Mouse (Mus musculus): ENCODE results near the gene Wscd2. TPM values are rescaled to one million over a fixed set of nuclear protein-coding genes. Genes with fewer than 3 reads are reported as not detected.

Wscd2 gene
- polyA plus RNA-seq, 1 experiment from 2014 or later: 2.0 TPM

GRCm38 (mm10) chr5:113466536-113466935 lies 23.6 kb upstream of the Wscd2 start:
- H3K27me3 ChIP-seq (ENCODE audit: low read depth, poor library complexity, severe bottlenecking): peaks cover 24% of the 10 kb centered on the region
- H3K27ac ChIP-seq: peak overlapping the region; percentile 84; the same call in 1 of the 2 replicates
- WGBS: 75% methylated on average over 6 of the region's 6 CpGs
- H3K4me3 ChIP-seq: no peak overlapping the region
- DNase-seq (ENCODE audit: low spot score): no peak
- H3K9me3 ChIP-seq (replicated peaks): no peaks in the 10 kb centered on the region
- H3K4me1 ChIP-seq: peaks cover 55% of the 10 kb centered on the region
- no peaks in the 10 kb centered on the region for H3K36me3 ChIP-seq

GRCm38 (mm10) chr5:113467072-113467471 lies 23.1 kb upstream of the Wscd2 start:
- Histone ChIP-seq H3K27ac (peak overlapping the region; percentile 84), H3K9me3 (replicated peaks) (no peaks in the 10 kb centered on the region), H3K4me3 (no peak overlapping the region), H3K4me1 (peaks cover 50% of the 10 kb centered on the region), H3K27me3 (ENCODE audit: low read depth, poor library complexity, severe bottlenecking) (peaks cover 19% of the 10 kb centered on the region), H3K36me3 (no peaks in the 10 kb centered on the region)
- WGBS: 57% methylated on average over 4 of the region's 4 CpGs
- DNase-seq (ENCODE audit: low spot score): no peak

DNA sequence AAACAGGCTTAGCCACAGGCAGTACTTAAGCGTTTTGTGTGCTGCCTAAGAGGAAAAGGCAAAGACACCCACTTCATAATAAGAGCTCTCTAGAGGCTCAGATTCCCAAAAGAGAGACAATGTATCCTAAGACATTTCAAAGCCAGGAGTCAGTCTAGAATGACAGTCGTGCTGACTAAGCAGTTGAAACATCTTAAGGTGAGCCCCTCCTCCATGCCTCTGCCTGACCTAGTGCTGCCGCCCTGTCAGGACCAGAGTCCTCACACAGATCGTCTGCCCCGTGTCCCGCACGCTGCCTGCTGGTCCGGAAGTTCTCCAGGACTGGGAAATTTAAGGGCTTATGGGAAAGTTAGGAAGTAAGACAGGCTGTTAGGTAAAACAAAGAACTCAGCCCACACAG lies 22.4 kb upstream of the Wscd2 start:
- WGBS: 2% methylated on average over 8 of the region's 8 CpGs
- H3K27me3 ChIP-seq (ENCODE audit: low read depth, poor library complexity, severe bottlenecking): peaks cover 12% of the 10 kb centered on the region
- peak; percentile 52 for DNase-seq (ENCODE audit: low spot score)
- H3K36me3 ChIP-seq: no peaks in the 10 kb centered on the region
- peak overlapping the region; percentile 31 for H3K4me3 ChIP-seq
- H3K4me1 ChIP-seq: peaks cover 46% of the 10 kb centered on the region
- H3K9me3 ChIP-seq (replicated peaks): no peaks in the 10 kb centered on the region
- H3K27ac ChIP-seq: peak overlapping the region; percentile 84

- 72% methylated on average over 5 of the region's 5 CpGs for WGBS
- peaks cover 41% of the 10 kb centered on the region for H3K4me1 ChIP-seq
- no peaks in the 10 kb centered on the region for H3K9me3 ChIP-seq (replicated peaks)
- H3K27me3 ChIP-seq (ENCODE audit: low read depth, poor library complexity, severe bottlenecking): peaks cover 3% of the 10 kb centered on the region; the same call in 1 of the 2 replicates
- H3K4me3 ChIP-seq: peak overlapping the region; percentile 31; the same call in 1 of the 2 replicates
- DNase-seq (ENCODE audit: low spot score): no peak
- H3K27ac ChIP-seq: peak overlapping the region; percentile 84
- no peaks in the 10 kb centered on the region for H3K36me3 ChIP-seq
Measured at GRCm38 (mm10) chr5:113468625-113469024, 21.5 kb upstream of the Wscd2 start.

- H3K4me1 ChIP-seq: peaks cover 39% of the 10 kb centered on the region
- WGBS: 87% methylated on average over 5 of the region's 5 CpGs
- DNase-seq (ENCODE audit: low spot score): no peak
- no peaks in the 10 kb centered on the region for H3K27me3 ChIP-seq (ENCODE audit: low read depth, poor library complexity, severe bottlenecking)
- no peak overlapping the region; the same call in 1 of the 2 replicates for H3K27ac ChIP-seq
- no peak overlapping the region for H3K4me3 ChIP-seq
- no peaks in the 10 kb centered on the region for H3K36me3 ChIP-seq
- no peaks in the 10 kb centered on the region for H3K9me3 ChIP-seq (replicated peaks)
Measured at GRCm38 (mm10) chr5:113469231-113469630, 20.9 kb upstream of the Wscd2 start.

- Histone ChIP-seq H3K27me3 (ENCODE audit: low read depth, poor library complexity, severe bottlenecking) (no peaks in the 10 kb centered on the region), H3K4me1 (peaks cover 39% of the 10 kb centered on the region), H3K36me3 (no peaks in the 10 kb centered on the region), H3K27ac (no peak overlapping the region), H3K4me3 (no peak overlapping the region), H3K9me3 (replicated peaks) (no peaks in the 10 kb centered on the region)
- no peak for DNase-seq (ENCODE audit: low spot score)
- WGBS: 97% methylated on average over 5 of the region's 5 CpGs
Measured at GRCm38 (mm10) chr5:113469826-113470225, 20.3 kb upstream of the Wscd2 start.

GRCm38 (mm10) chr5:113471417-113471816 lies 18.7 kb upstream of the Wscd2 start:
- WGBS: 48% methylated on average over 4 of the region's 4 CpGs
- no peak overlapping the region for H3K4me3 ChIP-seq
- H3K27ac ChIP-seq: no peak overlapping the region
- no peaks in the 10 kb centered on the region for H3K27me3 ChIP-seq (ENCODE audit: low read depth, poor library complexity, severe bottlenecking)
- H3K36me3 ChIP-seq: no peaks in the 10 kb centered on the region
- peak; percentile 87 for DNase-seq (ENCODE audit: low spot score)
- no peaks in the 10 kb centered on the region for H3K9me3 ChIP-seq (replicated peaks)
- peaks cover 33% of the 10 kb centered on the region for H3K4me1 ChIP-seq

- WGBS: 67% methylated on average over 7 of the region's 7 CpGs
- H3K9me3 ChIP-seq (replicated peaks): no peaks in the 10 kb centered on the region
- no peaks in the 10 kb centered on the region for H3K27me3 ChIP-seq (ENCODE audit: low read depth, poor library complexity, severe bottlenecking)
- DNase-seq (ENCODE audit: low spot score): no peak
- H3K36me3 ChIP-seq: no peaks in the 10 kb centered on the region
- peaks cover 31% of the 10 kb centered on the region for H3K4me1 ChIP-seq
- no peak overlapping the region for H3K4me3 ChIP-seq
- H3K27ac ChIP-seq: 0 out of 2 replicates have a peak overlapping the region, but pooled peaks have one; percentile 12
Measured at GRCm38 (mm10) chr5:113472339-113472738, 17.8 kb upstream of the Wscd2 start.

DNA sequence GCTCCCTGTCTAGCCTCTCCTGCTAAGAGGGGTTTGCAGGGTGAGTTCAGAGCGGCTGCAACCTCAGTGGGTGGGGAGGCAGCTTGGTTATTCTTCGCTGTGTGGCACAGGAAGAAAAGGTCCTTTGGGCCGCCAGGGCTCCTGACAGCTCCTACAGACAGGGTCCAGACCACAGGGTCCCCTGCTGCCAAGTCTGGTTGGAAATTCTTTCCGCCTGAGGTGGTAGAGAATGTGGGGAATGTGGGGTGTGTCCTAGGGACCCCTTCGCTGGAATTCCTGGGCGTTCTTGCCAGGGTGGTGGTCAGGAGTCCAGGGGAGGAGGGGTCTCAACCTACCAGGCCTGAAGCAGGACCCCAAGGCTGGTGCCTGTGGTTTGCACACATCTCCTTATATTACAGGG lies 13.3 kb upstream of the Wscd2 start:
- DNase-seq (ENCODE audit: low spot score): no peak
- peaks cover 8% of the 10 kb centered on the region for H3K4me1 ChIP-seq

DNA sequence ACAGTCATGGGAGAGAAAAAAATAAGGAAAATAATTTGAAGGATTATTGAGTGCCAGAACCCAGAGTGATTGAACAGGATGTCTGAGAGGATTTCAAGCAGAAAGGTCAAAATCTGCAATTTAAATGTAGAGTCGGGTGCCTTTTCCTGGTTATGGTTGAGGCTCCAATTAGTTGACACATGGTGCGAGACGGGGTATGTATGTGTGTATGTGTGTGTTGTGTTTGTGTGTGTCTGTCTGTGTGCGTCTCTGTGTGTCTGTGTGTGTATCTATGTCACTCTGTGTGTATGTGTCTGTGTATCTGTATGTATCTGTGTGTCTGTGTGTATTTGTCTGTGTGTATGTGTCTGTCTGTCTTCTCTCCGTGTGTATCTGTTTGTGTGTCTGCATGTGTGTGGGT lies 11.1 kb upstream of the Wscd2 start:
- Histone ChIP-seq H3K27ac (no peak overlapping the region), H3K9me3 (replicated peaks) (no peaks in the 10 kb centered on the region), H3K36me3 (no peaks in the 10 kb centered on the region), H3K4me3 (no peak overlapping the region), H3K27me3 (ENCODE audit: low read depth, poor library complexity, severe bottlenecking) (no peaks in the 10 kb centered on the region), H3K4me1 (peaks cover 8% of the 10 kb centered on the region)
- 87% methylated on average over 5 of the region's 5 CpGs for WGBS
- no peak for DNase-seq (ENCODE audit: low spot score)

More for the DNA sequence above, 13.3 kb upstream of the Wscd2 start:
- no peaks in the 10 kb centered on the region for H3K9me3 ChIP-seq (replicated peaks)
- no peak overlapping the region for H3K4me3 ChIP-seq
- H3K36me3 ChIP-seq: no peaks in the 10 kb centered on the region
- 25% methylated on average over 6 of the region's 6 CpGs for WGBS
- no peaks in the 10 kb centered on the region for H3K27me3 ChIP-seq (ENCODE audit: low read depth, poor library complexity, severe bottlenecking)
- H3K27ac ChIP-seq: peak overlapping the region; percentile 25; the same call in 1 of the 2 replicates

DNA sequence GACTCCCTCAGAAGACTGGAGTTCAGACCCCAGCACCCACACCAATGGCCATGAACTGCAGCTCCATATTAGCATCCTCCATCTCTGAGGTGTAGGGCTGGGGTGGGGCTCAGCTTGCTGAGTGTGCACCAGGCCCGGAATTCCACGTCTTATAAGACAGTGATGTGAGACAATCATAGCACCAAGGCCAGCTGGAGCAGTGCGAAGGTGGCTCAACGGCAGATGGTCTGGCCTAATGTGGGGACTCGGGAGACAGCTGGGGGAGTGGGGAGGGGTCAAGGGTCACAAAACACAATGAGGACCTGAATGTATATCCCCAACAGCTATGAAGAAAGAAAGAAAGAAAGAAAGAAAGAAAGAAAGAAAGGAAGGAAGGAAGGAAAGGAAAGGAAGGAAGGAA lies 9.7 kb upstream of the Wscd2 start:
- Histone ChIP-seq H3K27me3 (ENCODE audit: low read depth, poor library complexity, severe bottlenecking) (no peaks in the 10 kb centered on the region), H3K4me1 (peaks cover 8% of the 10 kb centered on the region), H3K27ac (no peak overlapping the region), H3K4me3 (no peak overlapping the region), H3K36me3 (no peaks in the 10 kb centered on the region), H3K9me3 (replicated peaks) (no peaks in the 10 kb centered on the region)
- 73% methylated on average over 5 of the region's 5 CpGs for WGBS
- DNase-seq (ENCODE audit: low spot score): no peak

GRCm38 (mm10) chr5:113485584-113486162 lies 4.5 kb upstream of the Wscd2 start:
- Histone ChIP-seq H3K4me3 (no peak overlapping the region), H3K27ac (no peak overlapping the region), H3K9me3 (replicated peaks) (no peaks in the 10 kb centered on the region), H3K4me1 (peaks cover 7% of the 10 kb centered on the region), H3K27me3 (ENCODE audit: low read depth, poor library complexity, severe bottlenecking) (peaks cover 21% of the 10 kb centered on the region), H3K36me3 (no peaks in the 10 kb centered on the region)
- DNase-seq (ENCODE audit: low spot score): no peak
- 79% methylated on average over 11 of the region's 11 CpGs for WGBS

DNA sequence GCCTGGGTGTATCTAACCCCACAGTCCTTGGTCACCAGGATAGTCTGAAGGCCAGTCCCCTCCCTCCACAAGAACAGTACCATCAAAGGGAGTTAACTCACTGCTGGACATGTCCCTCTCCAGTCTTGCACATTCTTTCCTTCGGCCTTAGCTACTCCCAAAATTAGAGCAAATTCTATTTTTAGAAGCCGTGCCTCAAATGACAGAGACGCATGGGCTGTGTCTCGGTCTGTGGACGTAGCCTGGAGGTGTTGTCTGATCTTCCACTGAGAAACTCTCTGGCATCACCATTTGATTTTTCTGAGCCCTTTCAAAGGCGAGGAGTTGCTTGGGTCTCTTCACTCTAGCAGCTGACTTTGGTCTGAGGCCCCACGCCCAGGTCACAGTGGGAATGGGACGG lies 2.3 kb upstream of the Wscd2 start:
- H3K4me3 ChIP-seq: no peak overlapping the region
- WGBS: 69% methylated on average over 8 of the region's 8 CpGs
- no peak overlapping the region for H3K27ac ChIP-seq
- DNase-seq (ENCODE audit: low spot score): no peak
- no peaks in the 10 kb centered on the region for H3K9me3 ChIP-seq (replicated peaks)
- peaks cover 43% of the 10 kb centered on the region for H3K27me3 ChIP-seq (ENCODE audit: low read depth, poor library complexity, severe bottlenecking)
- H3K36me3 ChIP-seq: no peaks in the 10 kb centered on the region
- peaks cover 24% of the 10 kb centered on the region for H3K4me1 ChIP-seq

DNA sequence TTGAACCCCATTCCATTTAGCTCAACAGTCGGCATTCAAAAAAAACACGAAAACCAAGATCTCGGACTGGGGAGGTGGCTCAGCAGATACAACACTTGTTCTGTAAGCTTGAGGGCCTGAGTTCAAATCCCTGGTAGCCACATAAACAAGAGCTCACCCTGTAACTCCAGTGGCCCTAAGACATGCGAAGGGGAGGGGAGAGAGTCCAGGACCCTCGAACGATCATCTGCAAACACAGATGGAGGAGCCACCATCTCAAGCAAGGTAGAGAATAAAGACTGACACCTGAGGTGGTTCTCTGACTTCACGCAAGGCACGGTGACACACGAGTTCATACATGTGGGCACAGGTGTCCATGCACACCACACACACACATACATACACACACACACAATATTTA lies 516 bp upstream of the Wscd2 start:
- no peak for DNase-seq (ENCODE audit: low spot score)
- WGBS: 90% methylated on average over 9 of the region's 9 CpGs
- H3K27ac ChIP-seq: no peak overlapping the region
- H3K9me3 ChIP-seq (replicated peaks): no peaks in the 10 kb centered on the region
- H3K4me1 ChIP-seq: peaks cover 36% of the 10 kb centered on the region
- H3K27me3 ChIP-seq (ENCODE audit: low read depth, poor library complexity, severe bottlenecking): peaks cover 58% of the 10 kb centered on the region
- H3K4me3 ChIP-seq: no peak overlapping the region
- H3K36me3 ChIP-seq: no peaks in the 10 kb centered on the region

Data from limb, embryonic 10.5 days (tissue).